Mouse (Mus musculus): ENCODE measurements around the gene Osbpl11. TPM values are rescaled to one million over a fixed set of nuclear protein-coding genes. Genes with fewer than 3 reads are reported as not detected.

Gene Osbpl11
- polyA plus RNA-seq (2012): 3.7 and 3.9 TPM in 2 replicates

DNA sequence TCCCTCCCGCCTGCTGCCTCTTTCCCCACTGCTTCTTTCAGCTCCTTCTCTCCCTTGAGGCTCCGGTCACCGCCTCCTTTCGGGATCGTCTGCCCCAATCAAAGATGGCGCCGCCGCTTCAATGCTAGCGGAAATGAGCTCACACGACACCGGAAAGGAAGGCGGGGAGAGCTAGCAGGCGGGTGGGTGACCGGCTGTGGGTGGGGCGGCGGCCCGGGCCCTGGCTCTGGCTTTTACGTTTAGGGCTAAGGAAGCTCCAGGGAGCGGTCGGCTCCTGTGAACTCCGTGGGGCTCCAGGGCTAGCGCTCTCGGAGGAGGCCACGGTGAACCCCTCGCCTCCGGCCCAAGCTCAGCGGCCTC, at the start of gene Osbpl11:
Osbpl11 (plus strand) TSS at position 171 of the 360 bp plus-strand sequence.

DNA sequence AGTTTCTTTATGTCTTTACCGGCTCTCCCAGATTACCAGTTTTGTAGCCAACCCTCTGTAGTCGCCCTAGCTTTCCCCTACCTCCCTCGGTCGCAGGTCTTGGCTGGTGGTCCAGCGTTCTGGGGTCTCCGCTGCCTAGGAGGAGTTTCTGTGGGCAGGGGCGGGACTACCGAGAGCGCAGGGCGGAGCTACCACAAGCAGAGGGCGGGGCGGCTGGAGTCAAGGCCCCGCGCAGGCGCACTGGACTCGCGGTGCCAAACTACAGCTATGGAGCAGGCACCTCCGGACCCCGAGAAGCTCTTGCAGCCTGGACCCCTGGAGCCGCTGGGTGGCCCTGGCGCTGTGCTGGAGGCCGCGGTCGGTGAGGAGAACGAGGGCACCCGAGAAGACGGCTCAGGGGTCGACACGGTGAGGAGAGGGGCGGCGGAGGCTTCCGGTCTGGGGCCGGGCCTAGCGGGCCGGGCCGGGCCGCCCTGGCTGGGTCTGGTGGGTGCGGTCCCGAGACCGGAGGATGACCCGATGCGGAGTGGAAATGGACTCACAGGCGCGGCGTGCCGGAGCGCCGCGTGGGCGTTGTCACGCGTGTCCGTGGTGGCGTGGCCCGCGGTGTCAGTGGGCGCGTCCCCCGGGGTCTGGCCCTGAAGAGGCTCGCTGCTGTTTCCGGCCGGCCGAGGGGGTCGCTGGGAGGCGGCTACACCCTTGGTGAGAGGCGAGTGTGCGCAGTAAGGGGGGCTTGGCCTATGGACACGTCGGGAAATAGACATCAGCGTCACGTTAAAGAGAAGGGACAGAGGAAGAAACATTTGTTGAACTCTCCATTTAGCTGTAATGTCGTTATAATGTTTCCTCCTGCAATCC, 66.6 kb downstream of the Osbpl11 start, which contains the start of gene Snx4:
Snx4 (plus strand) TSS at position 249 of the 858 bp plus-strand sequence.

Other genes with a start within 250 kb of the Osbpl11 start
- gene Iqcg, start 128.9 kb upstream of the Osbpl11 start, polyA plus RNA-seq (2012): 0.66 and 2.2 TPM in 2 replicates
- gene Rpl35a, start 128.6 kb upstream of the Osbpl11 start, polyA plus RNA-seq (2012): 177 and 180 TPM in 2 replicates
- 0.30 and 0.45 TPM in 2 replicates for gene Lmln, start 122.5 kb upstream of the Osbpl11 start, polyA plus RNA-seq (2012)
- gene Snx4, start 66.4 kb downstream of the Osbpl11 start, polyA plus RNA-seq (2012): 44.3 and 57.1 TPM in 2 replicates
- 6.0 and 6.2 TPM in 2 replicates for gene Zfp148, start 195.8 kb downstream of the Osbpl11 start, polyA plus RNA-seq (2012)